Mouse (Mus musculus) heart, embryonic 11.5 days (tissue): ENCODE data around the gene Il10ra. TPM values are rescaled to one million over a fixed set of nuclear protein-coding genes. Genes with fewer than 3 reads are reported as not detected.

Experiments used
- ATAC-seq: fragments of 200-750 bp; cut with Nextera tagmentation; replicated peaks from 2 replicates; pipeline ENCODE4 v1.8.0; 2017; ENCODE audit warnings: moderate library complexity; ENCODE audit not compliant: insufficient number of reproducible peaks, low FRiP score, low TSS enrichment
- H3K27ac ChIP-seq: fragments of 300-500 bp; sonication (generic); 2 replicates; pipeline ENCODE4 v1.5.1; 2014; ENCODE audit warnings: mild to moderate bottlenecking, low read depth, low read length
- H3K27me3 ChIP-seq: fragments of 300-500 bp; sonication (generic); 2 replicates; pipeline ENCODE4 v1.6.1; 2014; ENCODE audit warnings: mild to moderate bottlenecking, low read length, mixed read lengths; ENCODE audit not compliant: control insufficient read depth, insufficient read depth
- H3K36me3 ChIP-seq: fragments of 300-500 bp; sonication (generic); 2 replicates; pipeline ENCODE4 v1.6.1; 2014; ENCODE audit warnings: mild to moderate bottlenecking, low read length, moderate library complexity, mixed read lengths; ENCODE audit not compliant: control insufficient read depth, insufficient read depth
- H3K4me1 ChIP-seq: fragments of 300-500 bp; sonication (generic); 2 replicates; pipeline ENCODE4 v1.6.1; 2014; ENCODE audit warnings: low read length; ENCODE audit not compliant: control insufficient read depth, insufficient read depth
- H3K4me2 ChIP-seq: fragments of 300-500 bp; sonication (generic); 2 replicates; pipeline ENCODE4 v1.6.1; 2014; ENCODE audit warnings: mild to moderate bottlenecking, moderate library complexity
- H3K4me3 ChIP-seq: fragments of 300-500 bp; sonication (generic); 2 replicates; pipeline ENCODE4 v1.5.1; 2014; ENCODE audit warnings: low read depth, low read length
- H3K9ac ChIP-seq: fragments of 300-500 bp; sonication (generic); 2 replicates; pipeline ENCODE4 v1.6.1; 2014; ENCODE audit warnings: mild to moderate bottlenecking, low read depth, low read length, moderate library complexity
- H3K9me3 ChIP-seq: fragments of 300-500 bp; sonication (generic); replicated peaks from 2 replicates; pipeline ENCODE4 v1.6.1; 2016; ENCODE audit warnings: low read length; ENCODE audit not compliant: control insufficient read depth
- WGBS: fragments of 180-500 bp; shearing (Covaris S2); extraction: QIAGEN DNeasy Blood & Tissue Kit; methylation state at CpG from one replicate; pipeline ENCODE4 v1.1.7; 2014; ENCODE audit not compliant: insufficient replicate concordance; 5-methylcytosine and 5-hydroxymethylcytosine counted together
- polyA plus RNA-seq: library from polyadenylated mRNA; unstranded; fragments of >200 nt; fragmentation: Nextera tagmentation; extraction: Ambion mirVana; gene quantifications from 2 replicates; pipeline ENCODE4 v1.2.1, GENCODE M21; 2014

The Il10ra gene
- polyA plus RNA-seq, 1 experiment from 2014 or later, result 0.37 TPM

DNA sequence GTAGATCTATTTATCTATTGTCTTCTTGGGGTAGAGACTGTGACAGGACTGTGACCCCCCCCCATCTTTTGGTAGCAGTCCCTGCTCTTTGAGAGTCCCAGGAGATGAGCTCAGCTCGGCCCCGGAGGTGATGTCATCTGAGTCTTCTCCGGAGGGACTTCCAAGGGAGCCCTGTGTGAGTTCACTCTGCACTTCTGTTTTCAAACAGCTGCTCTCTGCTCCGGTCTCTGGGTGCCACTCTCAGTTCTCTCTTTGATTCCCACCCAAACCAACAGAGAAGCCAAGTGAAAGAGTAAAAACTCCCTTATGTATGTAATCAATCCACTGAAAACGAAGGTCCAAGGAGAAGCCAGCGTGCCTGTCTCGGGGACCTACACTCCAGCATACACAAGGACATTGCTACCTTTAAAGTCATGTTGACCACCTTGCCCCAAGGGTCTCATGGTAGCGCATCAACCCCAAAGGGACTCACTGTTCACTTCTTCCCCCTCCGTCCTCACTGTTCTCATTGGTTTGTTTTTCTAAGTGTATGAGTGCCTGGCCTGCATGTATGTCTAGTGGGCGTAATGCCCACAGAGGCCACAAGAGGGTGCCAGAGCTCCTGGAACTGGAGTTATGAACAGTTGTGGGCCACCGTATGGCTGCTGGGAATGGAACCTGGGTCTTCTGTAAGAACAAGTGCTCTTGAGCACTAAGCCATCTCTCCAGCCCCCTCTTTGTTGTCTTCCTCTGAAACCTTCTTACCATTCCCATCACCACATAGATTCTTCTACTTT lies 30.5 kb upstream of the Il10ra start:
- 75% methylated on average over 11 of the region's 11 CpGs for WGBS
- Histone ChIP-seq H3K4me1 (no peaks in the 10 kb centered on the region), H3K9me3 (no peaks in the 10 kb centered on the region), H3K4me3 (no peak overlapping the region), H3K27me3 (no peaks in the 10 kb centered on the region), H3K27ac (no peak overlapping the region), H3K9ac (no peak overlapping the region), H3K36me3 (no peaks in the 10 kb centered on the region), H3K4me2 (no peak overlapping the region)
- no peak for ATAC-seq

DNA sequence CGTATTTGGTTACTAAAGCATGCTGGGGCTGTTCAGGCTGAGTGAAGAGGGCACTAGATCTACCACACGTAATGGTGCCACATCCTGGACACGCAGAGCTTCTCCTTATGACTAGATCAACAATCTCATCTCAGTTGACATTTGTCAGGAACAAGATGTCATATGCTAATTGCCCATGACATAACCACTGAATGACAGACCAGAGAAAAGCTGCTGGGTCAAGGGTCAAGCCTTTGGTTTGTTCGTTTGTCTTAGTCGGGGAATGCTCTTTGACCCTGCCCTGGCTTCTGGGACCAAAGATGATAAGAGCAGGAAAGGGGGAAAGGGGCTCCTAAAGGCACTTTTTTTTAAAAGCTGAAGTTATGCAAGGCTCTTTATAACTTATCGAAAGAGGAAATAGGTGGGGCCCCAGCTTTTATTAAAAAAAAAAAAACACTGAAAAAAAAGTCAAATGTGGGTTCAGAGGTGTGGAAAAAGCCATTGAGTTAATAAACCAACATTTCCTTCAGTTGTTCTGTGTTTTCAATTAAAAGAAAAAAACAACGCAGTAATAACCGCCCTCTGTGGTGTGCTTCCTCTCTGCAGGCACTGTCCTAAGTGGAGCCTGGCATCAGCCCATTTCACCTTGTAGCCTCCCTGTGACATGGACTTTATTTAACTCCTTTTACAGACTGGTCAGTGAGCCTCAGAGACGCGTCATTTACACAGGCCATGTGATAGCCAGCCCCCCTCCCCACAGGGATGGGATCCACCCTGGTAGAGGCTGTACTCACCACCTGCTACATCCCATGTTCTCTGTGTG lies 25.5 kb upstream of the Il10ra start:
- 47% methylated on average over 10 of the region's 10 CpGs for WGBS

DNA sequence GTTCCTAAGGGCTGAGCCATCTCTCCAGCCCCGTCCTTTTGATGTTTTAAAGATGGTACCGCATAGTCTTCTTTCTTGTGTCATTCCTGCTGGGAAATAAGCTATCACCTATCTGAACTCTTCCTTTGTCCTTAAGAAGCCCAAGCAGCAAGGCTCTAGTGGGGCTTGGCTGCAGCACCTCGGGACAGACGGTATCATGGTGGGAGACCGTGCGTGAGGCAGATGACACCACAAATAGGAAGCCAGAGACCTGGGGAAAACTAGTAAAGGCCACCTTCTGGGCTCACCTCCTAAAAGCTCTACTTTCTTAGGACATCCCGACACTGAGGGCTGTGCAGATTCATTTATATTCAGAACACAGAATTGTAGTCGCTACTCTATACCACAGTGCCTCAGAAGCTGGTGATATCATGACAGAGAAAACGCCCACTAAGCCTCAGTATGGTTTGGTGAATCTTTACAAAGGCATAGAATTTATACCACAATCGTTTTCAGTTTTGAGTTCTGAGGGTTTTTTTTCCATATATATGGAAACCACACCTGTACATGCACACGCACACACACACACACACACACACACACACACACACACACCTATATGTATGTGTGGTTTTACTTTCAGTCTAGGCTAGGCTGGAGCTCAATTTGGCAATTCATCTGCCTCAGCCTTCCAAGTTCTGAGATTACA lies 22.7 kb upstream of the Il10ra start:
- Histone ChIP-seq H3K9me3 (no peaks in the 10 kb centered on the region), H3K9ac (no peak overlapping the region), H3K4me2 (no peak overlapping the region), H3K27ac (no peak overlapping the region), H3K4me3 (no peak overlapping the region), H3K27me3 (no peaks in the 10 kb centered on the region), H3K4me1 (no peaks in the 10 kb centered on the region), H3K36me3 (no peaks in the 10 kb centered on the region)
- 76% methylated on average over 11 of the region's 11 CpGs for WGBS
- no peak for ATAC-seq

More for the DNA sequence above, 25.5 kb upstream of the Il10ra start:
- Histone ChIP-seq H3K27ac (no peak overlapping the region), H3K4me2 (no peak overlapping the region), H3K4me3 (no peak overlapping the region), H3K9ac (no peak overlapping the region), H3K4me1 (no peaks in the 10 kb centered on the region), H3K9me3 (no peaks in the 10 kb centered on the region), H3K27me3 (no peaks in the 10 kb centered on the region), H3K36me3 (no peaks in the 10 kb centered on the region)
- ATAC-seq, result no peak

DNA sequence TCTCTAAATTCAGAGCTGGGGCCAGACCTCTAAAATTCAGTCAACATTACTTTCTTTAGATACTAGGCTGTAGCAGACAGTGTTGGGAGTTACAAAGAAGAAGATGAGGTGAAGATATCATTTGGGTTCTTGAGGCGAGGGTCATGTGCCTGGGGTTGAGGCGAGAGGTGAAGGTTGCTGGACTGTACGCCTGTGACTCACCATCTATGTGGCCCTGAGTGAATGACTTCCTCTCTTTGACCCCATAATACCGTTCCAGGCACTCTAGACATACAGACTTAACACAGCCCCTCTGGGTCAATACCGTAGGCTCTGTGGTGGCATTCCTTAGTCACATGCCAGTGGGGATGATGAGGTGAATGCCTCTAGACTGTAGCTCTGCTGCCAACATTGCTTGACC lies 13.5 kb upstream of the Il10ra start:
- WGBS, result 85% methylated on average over 5 of the region's 5 CpGs
- no peak for ATAC-seq
- Histone ChIP-seq H3K27me3 (no peaks in the 10 kb centered on the region), H3K4me3 (no peak overlapping the region), H3K36me3 (no peaks in the 10 kb centered on the region), H3K9me3 (no peaks in the 10 kb centered on the region), H3K4me2 (no peak overlapping the region), H3K4me1 (no peaks in the 10 kb centered on the region), H3K9ac (no peak overlapping the region), H3K27ac (no peak overlapping the region)

DNA sequence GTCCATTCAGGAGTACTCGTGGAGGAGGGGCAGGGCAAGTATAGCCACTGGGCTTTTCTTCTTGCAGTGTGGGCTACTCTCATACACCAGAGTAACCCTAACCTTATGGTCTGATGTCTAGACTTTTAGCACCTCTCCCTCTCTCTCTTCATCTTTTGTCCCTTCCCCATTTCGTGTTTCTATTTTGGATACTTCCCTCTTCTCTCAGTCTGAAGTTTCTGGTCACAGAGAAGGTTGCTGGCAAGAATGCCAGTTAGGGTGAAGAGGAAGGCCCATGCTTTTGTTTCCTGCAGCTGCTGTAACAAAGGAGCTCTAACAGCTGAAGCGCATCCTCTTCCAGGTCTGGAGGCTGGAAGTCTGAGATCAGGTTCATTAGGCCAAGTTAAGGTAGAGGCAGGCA lies 11.9 kb upstream of the Il10ra start:
- Histone ChIP-seq H3K9me3 (no peaks in the 10 kb centered on the region), H3K9ac (no peak overlapping the region), H3K4me3 (no peak overlapping the region), H3K36me3 (no peaks in the 10 kb centered on the region), H3K4me2 (no peak overlapping the region), H3K4me1 (no peaks in the 10 kb centered on the region), H3K27me3 (no peaks in the 10 kb centered on the region), H3K27ac (no peak overlapping the region)
- no peak for ATAC-seq
- 68% methylated on average over 3 of the region's 3 CpGs for WGBS

DNA sequence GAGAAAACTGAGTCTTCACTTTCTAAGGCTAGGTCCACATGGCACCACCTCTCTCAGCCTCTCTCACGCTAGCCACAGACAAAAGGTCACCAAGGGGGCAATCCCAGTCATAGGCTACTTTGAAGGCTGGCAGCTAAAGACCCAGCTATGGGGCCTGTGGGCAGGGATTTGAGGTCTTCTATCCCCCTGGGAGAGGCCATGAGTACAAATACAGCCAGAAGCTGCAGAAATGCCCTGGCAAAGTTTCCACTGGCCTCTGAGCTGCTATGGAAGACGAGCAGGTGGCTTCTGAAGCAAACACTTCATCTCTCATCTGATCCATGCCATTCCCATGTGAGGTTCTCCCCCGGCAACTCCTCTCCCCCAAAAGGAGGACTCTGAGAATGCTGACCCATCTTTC lies 11.1 kb upstream of the Il10ra start:
- H3K4me1 ChIP-seq, result no peaks in the 10 kb centered on the region
- no peak overlapping the region for H3K27ac ChIP-seq
- H3K9ac ChIP-seq, result no peak overlapping the region
- no peak overlapping the region for H3K4me3 ChIP-seq
- no peak overlapping the region for H3K4me2 ChIP-seq
- no peaks in the 10 kb centered on the region for H3K36me3 ChIP-seq
- no peaks in the 10 kb centered on the region for H3K27me3 ChIP-seq
- 63% methylated on average over 3 of the region's 3 CpGs for WGBS
- no peak for ATAC-seq
- no peaks in the 10 kb centered on the region for H3K9me3 ChIP-seq

DNA sequence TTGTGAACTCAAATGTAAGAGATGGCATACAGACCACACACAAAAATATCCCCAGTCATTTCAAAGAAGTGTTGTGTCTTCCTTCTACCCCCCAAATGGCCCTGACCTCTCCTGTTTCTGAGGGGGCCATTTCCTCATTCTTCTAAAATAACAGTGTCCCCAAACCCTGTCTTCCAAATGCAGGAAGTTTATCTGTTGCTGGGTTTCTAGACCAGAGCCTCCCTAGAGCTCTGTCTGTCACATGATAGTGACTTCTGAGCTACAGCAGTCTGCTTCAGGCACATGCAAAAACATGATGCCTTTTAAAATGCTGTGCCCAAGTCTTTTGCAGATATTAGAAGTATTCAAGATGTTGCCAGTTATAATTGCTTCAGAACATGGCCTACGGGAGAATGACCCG lies 5.7 kb upstream of the Il10ra start:
- Histone ChIP-seq H3K36me3 (no peaks in the 10 kb centered on the region), H3K27me3 (peaks cover 13% of the 10 kb centered on the region), H3K9ac (no peak overlapping the region), H3K4me1 (no peaks in the 10 kb centered on the region), H3K4me2 (no peak overlapping the region), H3K27ac (no peak overlapping the region), H3K4me3 (no peak overlapping the region), H3K9me3 (no peaks in the 10 kb centered on the region)
- ATAC-seq, result no peak
- 81% methylated on average over 2 of the region's 2 CpGs for WGBS

DNA sequence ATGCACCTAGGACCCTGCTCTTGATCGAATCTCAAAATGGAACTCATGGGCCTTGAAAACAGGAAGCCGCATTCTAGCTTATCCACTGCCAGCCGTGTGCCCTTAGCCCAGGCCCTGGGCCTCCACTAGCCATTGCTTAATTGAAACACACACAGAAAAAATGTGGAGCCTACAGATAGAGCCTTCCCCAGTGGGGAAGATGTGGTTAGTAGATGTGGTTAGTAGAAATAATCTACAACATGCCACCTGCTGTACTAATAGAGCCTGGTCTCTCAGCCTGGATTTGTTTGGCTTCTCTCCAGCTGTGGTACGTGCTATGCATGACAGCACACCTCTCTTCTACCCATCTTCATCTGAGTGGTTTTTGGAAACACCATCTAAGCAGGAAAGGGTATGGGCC lies 5.3 kb upstream of the Il10ra start:
- H3K27me3 ChIP-seq, result peaks cover 17% of the 10 kb centered on the region

More for the DNA sequence above, 5.3 kb upstream of the Il10ra start:
- Histone ChIP-seq H3K36me3 (no peaks in the 10 kb centered on the region), H3K4me3 (no peak overlapping the region), H3K4me2 (no peak overlapping the region), H3K27ac (no peak overlapping the region), H3K4me1 (no peaks in the 10 kb centered on the region), H3K9ac (no peak overlapping the region), H3K9me3 (no peaks in the 10 kb centered on the region)
- ATAC-seq, result no peak
- 63% methylated on average over 4 of the region's 4 CpGs for WGBS
